Mouse (Mus musculus) brain, adult 10 weeks (tissue): ENCODE data around the gene Tbc1d17. TPM values are rescaled to one million over a fixed set of nuclear protein-coding genes. Genes with fewer than 3 reads are reported as not detected.

Experiments used
- polyA plus RNA-seq: library from polyadenylated mRNA; stranded (reverse); fragments of 350-450 nt; fragmentation: Illumina TruSeq; extraction: RNeasy Lipid Tissue Mini Kit (QIAGEN cat#74804); gene quantifications from one replicate; pipeline ENCODE4 v1.2.3, GENCODE M21; 2015; ENCODE audit warnings: low read depth, low replicate concordance

Tbc1d17 gene
- 63.8 TPM for polyA plus RNA-seq

GRCm38 (mm10) chr7:44848561-44849415 is at the start of gene Tbc1d17, which contains the start of gene Akt1s1:
Tbc1d17 (minus strand) TSS chr7:44849079.
Akt1s1 (plus strand) TSS chr7:44848991.

GRCm38 (mm10) chr7:44895593-44896434 is 46.9 kb upstream of the Tbc1d17 start, which contains the start of gene Fuz:
Fuz (plus strand) TSS chr7:44896079.

GRCm38 (mm10) chr7:44892276-44892921 is 43.5 kb upstream of the Tbc1d17 start, which contains the start of gene Med25:
Med25 (minus strand) TSS chr7:44892712.

GRCm38 (mm10) chr7:44869697-44870528 is 21.0 kb upstream of the Tbc1d17 start, which contains the start of gene Ptov1:
Ptov1 (minus strand) TSS chr7:44869788.

GRCm38 (mm10) chr7:44857042-44857552 is 8.2 kb upstream of the Tbc1d17 start, which contains the start of gene Pnkp:
Pnkp (plus strand) TSS chr7:44857139.

GRCm38 (mm10) chr7:44816470-44817021 is 32.3 kb downstream of the Tbc1d17 start, which contains the start of gene Atf5:
Atf5 (minus strand) TSS chr7:44816658.

GRCm38 (mm10) chr7:44815721-44816469 is 33.0 kb downstream of the Tbc1d17 start, which contains the start of the genes Nup62 and Il4i1:
Nup62 (plus strand) TSS chr7:44816088.
Il4i1 (plus strand) TSS chr7:44816387.

Other genes with a start within 250 kb of the Tbc1d17 start
- gene Myh14, start 178.2 kb downstream of the Tbc1d17 start, polyA plus RNA-seq = 18.8 TPM
- gene Izumo2, start 140.3 kb downstream of the Tbc1d17 start, polyA plus RNA-seq = not detected
- 30.2 TPM for gene Vrk3, start 100.7 kb downstream of the Tbc1d17 start, polyA plus RNA-seq
- 0.91 TPM for gene Zfp473, start 98.0 kb downstream of the Tbc1d17 start, polyA plus RNA-seq
- gene Nup62, start 33.0 kb downstream of the Tbc1d17 start, polyA plus RNA-seq = 24.4 TPM
- 0.34 TPM for gene Il4i1, start 32.7 kb downstream of the Tbc1d17 start, polyA plus RNA-seq
- gene Atf5, start 32.4 kb downstream of the Tbc1d17 start, polyA plus RNA-seq = 22.3 TPM
- 53.1 TPM for gene Akt1s1, start 88 bp downstream of the Tbc1d17 start, polyA plus RNA-seq
- 27.9 TPM for gene Pnkp, start 8.1 kb upstream of the Tbc1d17 start, polyA plus RNA-seq
- gene Ptov1, start 20.7 kb upstream of the Tbc1d17 start, polyA plus RNA-seq = 258 TPM
- gene Med25, start 43.6 kb upstream of the Tbc1d17 start, polyA plus RNA-seq = 56.8 TPM
- gene Fuz, start 47.0 kb upstream of the Tbc1d17 start, polyA plus RNA-seq = 21.6 TPM
- gene Ap2a1, start 80.4 kb upstream of the Tbc1d17 start, polyA plus RNA-seq = 188 TPM
- 1.3 TPM for gene Tsks, start 94.1 kb upstream of the Tbc1d17 start, polyA plus RNA-seq
- gene Cpt1c, start 125.8 kb upstream of the Tbc1d17 start, polyA plus RNA-seq = 76.4 TPM
- 235 TPM for gene Prmt1, start 137.5 kb upstream of the Tbc1d17 start, polyA plus RNA-seq
- gene Irf3, start 148.6 kb upstream of the Tbc1d17 start, polyA plus RNA-seq = 45.8 TPM
- 3.6 TPM for gene Bcl2l12, start 149.6 kb upstream of the Tbc1d17 start, polyA plus RNA-seq
- 83.6 TPM for gene Scaf1, start 167.3 kb upstream of the Tbc1d17 start, polyA plus RNA-seq
- 17.7 TPM for gene Rras, start 168.9 kb upstream of the Tbc1d17 start, polyA plus RNA-seq
- gene Prr12, start 203.8 kb upstream of the Tbc1d17 start, polyA plus RNA-seq = 23.9 TPM
- 64.6 TPM for gene Nosip, start 213.3 kb upstream of the Tbc1d17 start, polyA plus RNA-seq
- gene Prrg2, start 213.6 kb upstream of the Tbc1d17 start, polyA plus RNA-seq = 11.6 TPM
- gene Rcn3, start 243.1 kb upstream of the Tbc1d17 start, polyA plus RNA-seq = 6.6 TPM